Mouse (Mus musculus): Measurements from ENCODE around the gene Yjefn3.

Gene Yjefn3

GRCm38 (mm10) chr8:69907106-69907505, 4.6 kb upstream of the Yjefn3 start:
- DNase-seq (ENCODE audit: low spot score) = no peak

DNA sequence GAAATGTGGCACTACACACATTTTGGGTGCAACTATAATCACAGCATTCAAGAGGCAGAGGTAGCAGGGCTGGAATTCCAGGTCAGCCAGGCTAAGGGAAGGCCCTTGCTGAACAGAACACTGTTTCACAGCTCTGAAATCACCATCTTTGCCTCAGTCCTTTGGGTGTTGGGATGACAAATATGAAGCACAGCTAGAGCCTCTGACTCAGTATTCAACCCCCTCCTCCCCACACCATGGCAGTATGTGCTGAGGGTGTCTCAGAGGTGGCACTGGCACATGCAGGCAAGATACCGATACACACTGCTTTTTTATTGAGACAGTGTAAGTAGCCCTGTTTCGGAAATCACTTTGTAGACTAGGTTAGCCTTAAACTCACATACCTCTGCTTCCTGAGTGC, 3.7 kb upstream of the Yjefn3 start:
- no peak for DNase-seq (ENCODE audit: low spot score)

DNA sequence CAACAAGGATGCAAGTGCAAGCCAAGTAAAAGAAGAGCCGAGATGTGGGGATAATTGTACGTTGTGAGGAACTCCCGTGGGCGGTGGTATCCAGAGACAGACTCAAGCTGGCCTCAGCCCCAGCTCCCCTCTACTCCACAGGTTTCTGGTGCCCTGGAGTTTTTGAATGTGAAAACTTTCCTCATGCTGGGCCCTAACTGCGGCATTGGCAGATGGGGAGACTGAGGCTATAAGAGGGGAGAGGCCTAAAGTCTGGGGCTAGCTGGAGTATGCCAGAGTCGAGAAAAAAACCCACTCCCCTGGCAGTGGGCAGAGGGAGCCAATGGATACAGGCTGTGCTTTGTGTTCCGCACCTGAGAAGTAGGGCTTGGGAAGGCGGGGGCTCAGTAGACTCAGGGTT, 1.6 kb upstream of the Yjefn3 start:
- no peak for DNase-seq (ENCODE audit: low spot score)

- peak; percentile 100 for DNase-seq (ENCODE audit: low spot score)
These were observed 591 bp upstream of the Yjefn3 start for GRCm38 (mm10) chr8:69903063-69903542.

DNA sequence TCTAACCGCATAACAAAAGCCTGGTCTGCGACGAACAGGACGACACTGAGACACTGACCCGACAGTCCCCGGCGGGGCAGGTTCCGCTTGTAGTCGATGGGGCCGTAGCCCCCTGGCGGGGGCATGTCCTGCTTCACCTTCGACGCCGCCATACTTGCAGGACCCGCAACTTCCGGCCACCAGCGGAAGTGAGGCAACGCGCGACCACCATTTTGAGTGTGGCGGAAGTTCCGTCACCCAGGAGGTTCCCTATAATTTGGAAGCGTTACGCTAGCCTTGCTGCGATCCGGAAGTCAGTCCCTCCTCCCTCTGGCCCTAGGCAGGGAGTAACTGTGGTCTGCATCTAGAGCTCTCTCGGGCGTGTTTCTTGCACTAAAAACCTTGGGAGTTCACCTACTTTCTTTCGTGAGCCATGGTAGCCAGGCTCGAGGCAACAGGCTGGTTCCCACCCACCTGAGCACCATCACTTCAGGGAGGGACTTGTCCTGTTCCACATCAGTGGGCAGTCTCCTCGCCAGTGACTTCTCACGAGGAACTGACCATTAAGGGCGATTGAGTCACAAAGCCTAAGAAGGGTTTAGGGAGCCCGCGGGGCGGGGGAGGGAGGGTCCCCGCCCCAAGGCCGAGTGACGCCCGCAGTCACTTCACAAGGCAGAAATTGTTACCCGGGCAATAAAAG, 889 bp downstream of the Yjefn3 start:
- peak; percentile 97 for DNase-seq (ENCODE audit: low spot score)

DNA sequence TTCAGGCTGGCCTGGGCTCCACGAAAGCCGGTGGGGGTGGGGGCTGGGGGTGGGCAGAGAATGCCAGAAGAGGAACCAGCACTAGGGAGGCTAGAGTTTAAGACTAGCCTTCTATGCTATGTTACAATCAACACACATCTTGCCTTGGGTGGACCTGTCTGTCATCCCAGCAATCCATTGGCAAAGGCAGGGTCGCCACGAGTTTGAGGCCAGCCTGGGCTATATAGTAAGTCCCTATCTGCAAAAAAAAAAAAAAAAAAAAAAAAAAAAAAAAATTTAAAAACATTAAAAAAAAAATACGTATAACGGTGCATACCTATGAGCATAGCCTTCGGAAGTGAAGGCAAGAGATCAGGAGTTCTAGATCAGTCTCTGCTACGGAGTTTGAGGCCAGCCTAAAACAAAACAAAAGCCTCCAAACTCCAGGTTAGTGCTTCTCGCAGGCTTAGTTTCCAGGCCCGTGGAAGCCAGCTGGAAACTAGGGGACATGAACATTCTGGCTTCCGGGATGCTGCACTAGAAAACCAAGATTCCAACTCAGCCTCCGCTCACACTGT, 1.5 kb downstream of the Yjefn3 start:
- no peak for DNase-seq (ENCODE audit: low spot score)

- no peak for DNase-seq (ENCODE audit: low spot score)
These were observed 2.6 kb downstream of the Yjefn3 start for GRCm38 (mm10) chr8:69899876-69900275.

- no peak for DNase-seq (ENCODE audit: low spot score)
These were observed 4.7 kb downstream of the Yjefn3 start for GRCm38 (mm10) chr8:69897857-69898256.

DNA sequence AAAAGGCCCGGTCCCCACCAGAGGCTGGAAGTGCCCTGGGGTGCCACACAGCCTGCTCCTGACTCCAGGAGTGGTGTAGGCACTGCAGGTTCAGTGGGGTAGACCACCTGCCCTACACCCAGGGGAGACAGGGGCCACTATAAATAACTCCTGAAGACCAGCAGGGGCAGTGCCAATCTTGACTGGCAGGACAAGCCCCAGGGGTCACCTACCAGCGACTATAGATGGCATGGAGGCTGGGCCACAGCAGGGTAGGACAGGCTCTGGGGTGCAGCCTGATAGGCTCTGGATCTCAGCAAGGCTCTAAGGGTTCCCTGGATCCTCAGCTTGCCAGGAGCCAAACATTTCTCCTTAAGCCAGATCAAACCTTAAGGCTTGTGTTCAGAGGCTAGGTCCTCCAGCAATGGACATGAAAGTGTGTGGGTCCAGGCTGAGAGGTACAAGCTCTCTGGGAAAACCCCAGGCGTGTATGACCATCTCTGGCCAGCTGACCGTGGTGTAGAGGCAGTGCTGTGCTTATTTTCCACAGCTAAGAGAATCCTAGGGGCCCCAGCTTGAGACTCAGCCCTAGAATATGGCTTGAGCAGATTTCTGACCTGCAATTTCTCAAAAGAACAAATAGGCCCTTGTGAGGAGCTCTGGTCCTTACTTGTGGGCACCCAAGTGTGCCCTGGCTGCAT, 6.6 kb downstream of the Yjefn3 start:
- no peak for DNase-seq (ENCODE audit: low spot score)

DNA sequence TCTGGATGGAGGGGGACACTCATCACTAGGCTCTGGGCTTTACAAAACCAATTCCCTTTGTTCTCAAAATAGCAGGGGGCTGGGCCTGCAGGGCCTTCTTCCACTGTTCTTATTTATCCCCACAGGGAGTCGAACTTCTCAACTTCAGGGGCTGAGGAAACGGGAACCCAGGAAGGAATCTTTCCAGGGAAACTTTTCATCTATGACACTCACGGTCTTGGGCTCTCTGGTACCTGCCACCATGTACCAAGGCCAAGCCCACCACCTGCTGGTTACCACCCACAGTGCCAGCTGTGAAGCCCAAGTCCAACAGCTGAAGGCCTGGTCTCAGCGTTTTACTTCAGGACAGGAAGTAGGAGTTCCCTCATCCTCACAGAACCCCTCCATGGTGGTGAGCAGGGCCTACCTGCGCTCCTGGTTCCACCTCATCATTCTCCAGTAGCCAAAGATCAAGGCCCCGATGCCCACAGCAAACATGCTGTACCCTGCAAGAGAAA, 7.6 kb downstream of the Yjefn3 start:
- DNase-seq (ENCODE audit: low spot score) = no peak

GRCm38 (mm10) chr8:69893863-69894262, 8.6 kb downstream of the Yjefn3 start:
- DNase-seq (ENCODE audit: low spot score) = peak; percentile 86

DNA sequence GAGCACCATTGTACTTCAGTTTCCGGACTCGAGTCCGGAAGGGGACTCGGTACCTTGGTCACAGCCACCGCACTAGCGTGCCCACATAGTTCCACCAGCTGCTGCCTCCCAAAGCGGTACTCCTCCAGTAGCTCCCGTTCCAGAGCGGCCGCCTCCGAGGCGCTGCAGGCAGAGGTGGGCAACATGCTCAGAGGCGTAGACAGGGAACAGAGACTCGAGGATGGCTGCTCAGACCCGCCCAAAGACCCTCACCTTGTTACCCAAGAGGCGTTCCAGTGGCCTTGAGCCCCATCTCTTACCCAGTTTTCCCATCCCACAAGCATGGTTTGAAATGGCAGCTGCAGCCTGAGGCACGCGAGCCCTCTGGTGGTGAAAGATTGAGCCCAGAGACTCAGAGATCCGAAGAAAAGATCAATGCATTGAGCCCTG, 11.7 kb downstream of the Yjefn3 start:
- DNase-seq (ENCODE audit: low spot score) = peak; percentile 77

GRCm38 (mm10) chr8:69888902-69889301, 13.6 kb downstream of the Yjefn3 start:
- no peak for DNase-seq (ENCODE audit: low spot score)

- no peak for DNase-seq (ENCODE audit: low spot score)
These were observed 14.2 kb downstream of the Yjefn3 start for GRCm38 (mm10) chr8:69888244-69888866.

GRCm38 (mm10) chr8:69887289-69888243, 14.9 kb downstream of the Yjefn3 start, which contains the start of gene Cilp2:
TSS of gene Cilp2 (minus strand) at chr8:69887687.
- DNase-seq (ENCODE audit: low spot score) = no peak

DNA sequence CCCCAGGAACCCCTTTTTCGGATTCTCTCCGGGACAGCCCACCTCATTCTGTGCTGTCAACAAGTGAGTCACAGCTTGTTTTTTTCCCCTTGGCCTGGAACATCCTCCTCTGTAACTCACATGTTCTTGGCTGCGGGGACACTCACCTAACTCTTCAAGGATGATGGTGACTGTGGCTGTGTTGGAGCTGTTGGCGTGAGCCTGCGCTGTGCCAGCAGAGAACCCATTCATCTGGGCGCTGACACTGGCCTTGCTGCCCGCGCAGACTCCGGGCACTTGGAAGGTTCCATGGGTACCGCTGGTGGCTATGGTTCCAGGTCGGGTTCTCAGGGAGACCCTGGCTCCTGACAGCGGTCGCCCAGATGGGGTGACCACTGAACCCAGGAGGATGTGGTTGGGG, 18.4 kb downstream of the Yjefn3 start:
- DNase-seq (ENCODE audit: low spot score) = no peak

DNA sequence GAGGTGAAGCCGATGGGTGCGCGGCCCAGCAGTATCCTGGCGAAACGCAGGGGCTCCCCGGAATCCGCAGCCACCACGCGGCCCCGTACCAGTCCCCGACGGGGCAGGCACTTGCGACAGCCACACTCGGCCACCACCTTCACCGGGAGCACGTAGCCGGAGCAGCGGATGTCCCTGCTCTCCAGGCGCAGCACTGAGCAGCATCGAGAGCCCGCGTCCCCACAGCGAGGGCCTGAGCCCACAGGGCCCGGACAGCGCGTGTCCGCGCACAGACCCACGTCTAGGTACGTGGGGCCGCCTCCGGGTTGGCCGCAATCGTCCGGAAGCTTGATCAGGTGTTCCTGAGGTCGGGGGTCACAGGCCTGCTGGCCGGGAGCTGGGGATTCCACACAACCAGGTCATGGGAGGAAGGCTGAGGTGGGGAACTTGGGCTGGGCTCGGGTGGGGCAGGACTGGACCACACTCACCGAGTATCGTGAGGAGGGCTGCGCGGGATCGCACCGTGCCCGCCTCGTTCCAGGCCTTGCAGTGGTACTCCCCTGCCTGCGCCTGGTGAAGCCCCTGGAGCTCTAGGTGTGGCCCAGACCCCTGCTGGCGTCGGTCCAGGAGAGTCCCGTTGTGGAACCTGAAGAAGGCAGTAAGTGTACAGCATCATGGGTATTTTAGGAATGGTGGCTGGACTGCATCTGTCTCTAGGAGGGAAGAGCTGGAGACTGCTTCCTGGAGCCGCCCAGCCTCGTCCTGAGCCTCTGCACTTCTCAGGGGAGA, 19.5 kb downstream of the Yjefn3 start:
- no peak for DNase-seq (ENCODE audit: low spot score)

DNA sequence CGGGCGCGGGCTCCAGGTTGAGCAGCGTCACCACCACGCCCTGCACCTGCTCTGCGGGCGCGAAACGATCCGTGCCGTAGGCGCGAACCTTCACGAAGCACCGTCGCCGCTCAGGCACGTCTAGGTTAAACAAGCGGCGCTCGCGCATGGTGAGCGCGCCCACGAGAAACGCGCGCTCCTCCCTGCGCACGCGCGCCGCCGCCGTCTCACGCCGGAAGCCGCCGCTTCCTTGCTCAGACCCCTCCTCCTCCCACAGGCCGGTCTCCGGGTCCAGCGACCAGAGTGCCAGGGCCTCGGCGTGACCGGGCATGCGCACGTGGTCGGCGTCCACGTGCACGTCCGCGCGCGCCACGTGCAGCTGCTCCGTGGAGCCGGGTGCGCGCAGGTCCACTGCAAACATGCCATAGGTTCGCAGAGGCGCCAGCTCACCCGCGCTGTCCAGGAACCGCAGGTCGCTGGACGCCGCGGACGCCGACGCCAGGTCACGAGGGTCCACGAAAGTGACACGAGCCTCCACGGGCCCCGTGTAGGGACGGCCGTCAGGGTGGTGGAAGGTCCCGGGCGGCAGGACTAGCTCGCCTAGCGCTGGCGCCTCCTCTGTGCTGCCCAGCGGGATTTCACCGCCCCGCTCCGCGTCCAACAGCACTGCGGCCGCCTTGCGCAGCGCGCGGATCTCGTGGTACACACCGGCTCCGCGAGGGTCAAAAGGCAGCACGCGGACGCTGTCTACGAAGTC, 20.3 kb downstream of the Yjefn3 start:
- peak; percentile 65 for DNase-seq (ENCODE audit: low spot score)

GRCm38 (mm10) chr8:69881261-69881865, 21.1 kb downstream of the Yjefn3 start:
- DNase-seq (ENCODE audit: low spot score) = no peak

Data from embryo, embryonic 10.5 days (tissue).